Mouse (Mus musculus): Measurements from ENCODE around the gene Sars2.

DNA sequence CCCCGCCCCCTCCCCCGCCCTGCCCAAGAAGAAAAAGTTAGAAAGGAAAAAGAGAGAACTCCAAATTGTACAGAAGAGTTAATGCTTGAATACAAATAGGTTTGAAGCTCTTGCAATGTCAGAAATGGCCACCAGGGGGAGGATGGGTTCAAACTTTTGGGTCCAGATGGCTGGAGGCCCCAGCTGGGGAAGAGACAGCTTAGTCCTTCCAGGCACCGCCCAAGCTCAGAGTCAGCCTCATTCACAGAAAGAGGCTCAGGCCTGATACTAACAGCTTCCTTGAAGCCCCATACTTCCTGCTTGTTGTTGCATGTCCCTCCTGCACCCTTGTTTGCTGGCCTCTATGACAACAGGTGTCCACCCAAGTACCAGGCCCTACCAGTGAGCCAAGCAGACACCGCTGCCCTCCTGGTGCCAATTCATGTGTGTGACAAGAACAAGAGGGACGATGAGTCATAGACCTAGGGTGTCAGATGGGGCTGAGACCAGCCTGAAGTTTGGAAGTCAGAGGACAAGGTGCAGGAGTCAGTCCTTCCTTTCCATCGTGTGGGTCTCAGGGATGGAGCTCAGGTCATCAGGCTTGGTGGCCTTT, 38.4 kb downstream of the Sars2 start:
- TF ChIP-seq CTCF (IDR thresholded peaks at IDR 0.05; ENCODE audit: low read depth) (peak; percentile 89), EP300 (IDR thresholded peaks at IDR 0.05; ENCODE audit: low read depth) (no peak)

All from liver, postnatal 0 days (tissue).